Mouse (Mus musculus) testis, adult 2 months (tissue): ENCODE data around the gene Wdtc1.
A peak's percentile ranks its signal among the peaks of the same experiment; 100 is the strongest.

Experiments
- CTCF ChIP-seq: fragments of 200-500 bp; IDR thresholded peaks from 2 replicates; pipeline ENCODE4 v1.5.1; 2012; ENCODE audit warnings: low read depth, mild to moderate bottlenecking, inconsistent platforms, low read length, moderate library complexity; ENCODE audit not compliant: control insufficient read depth, insufficient read depth, insufficient replicate concordance
- POLR2A ChIP-seq: fragments of 200-500 bp; IDR thresholded peaks from 2 replicates; pipeline ENCODE4 v1.6.1; 2012; ENCODE audit warnings: low read depth, mild to moderate bottlenecking, inconsistent platforms, low read length, moderate library complexity; ENCODE audit not compliant: control insufficient read depth

- TF ChIP-seq POLR2A (peak; percentile 52; the same call in 1 of the 2 replicates), CTCF (no peak)
These were observed 14.0 kb downstream of the Wdtc1 start for GRCm38 (mm10) chr4:133339148-133339749.
